Mouse (Mus musculus) hindbrain, embryonic 10.5 days (tissue): ENCODE measurements around the gene Ybx3. TPM values are rescaled to one million over a fixed set of nuclear protein-coding genes. Genes with fewer than 3 reads are reported as not detected.
A peak's percentile ranks its signal among the peaks of the same experiment; 100 is the strongest.

ENCODE experiments used
- DNase-seq: peaks from one replicate; pipeline ENCODE4 v3.0.0-alpha.2; 2017; ENCODE audit warnings: low spot score
- H3K27ac ChIP-seq: fragments of 300-500 bp; sonication (generic); 2 replicates; pipeline ENCODE4 v1.5.1; 2016; ENCODE audit warnings: mild to moderate bottlenecking, moderate library complexity
- H3K27me3 ChIP-seq: fragments of 300-500 bp; sonication (generic); 2 replicates; pipeline ENCODE4 v1.6.1; 2016; ENCODE audit warnings: mild to moderate bottlenecking; ENCODE audit not compliant: poor library complexity, insufficient read depth, severe bottlenecking
- H3K36me3 ChIP-seq: fragments of 300-500 bp; sonication (generic); 2 replicates; pipeline ENCODE4 v1.6.1; 2016; ENCODE audit warnings: mild to moderate bottlenecking, moderate library complexity
- H3K4me1 ChIP-seq: fragments of 300-500 bp; sonication (generic); replicated peaks from 2 replicates; pipeline ENCODE4 v1.6.1; 2016; ENCODE audit warnings: mild to moderate bottlenecking
- H3K4me3 ChIP-seq: fragments of 300-500 bp; sonication (generic); 2 replicates; pipeline ENCODE4 v1.5.1; 2016; ENCODE audit warnings: mild to moderate bottlenecking, moderate library complexity
- H3K9me3 ChIP-seq: fragments of 300-500 bp; sonication (generic); 2 replicates; pipeline ENCODE4 v1.6.1; 2016; ENCODE audit warnings: mild to moderate bottlenecking, moderate library complexity
- whole genome bisulfite sequencing: fragments of 180-500 bp; shearing (Covaris S2); methylation state at CpG from one replicate; pipeline ENCODE4 v1.1.7; 2016; 5-methylcytosine and 5-hydroxymethylcytosine counted together
- polyA plus RNA-seq: library from polyadenylated mRNA; unstranded; fragments of >200 nt; fragmentation: Nextera tagmentation; extraction: Ambion mirVana; gene quantifications from 2 replicates; pipeline ENCODE4 v1.2.1, GENCODE M21; 2016

The Ybx3 gene
- polyA plus RNA-seq, 1 experiment from 2014 or later, result 20.9 TPM

DNA sequence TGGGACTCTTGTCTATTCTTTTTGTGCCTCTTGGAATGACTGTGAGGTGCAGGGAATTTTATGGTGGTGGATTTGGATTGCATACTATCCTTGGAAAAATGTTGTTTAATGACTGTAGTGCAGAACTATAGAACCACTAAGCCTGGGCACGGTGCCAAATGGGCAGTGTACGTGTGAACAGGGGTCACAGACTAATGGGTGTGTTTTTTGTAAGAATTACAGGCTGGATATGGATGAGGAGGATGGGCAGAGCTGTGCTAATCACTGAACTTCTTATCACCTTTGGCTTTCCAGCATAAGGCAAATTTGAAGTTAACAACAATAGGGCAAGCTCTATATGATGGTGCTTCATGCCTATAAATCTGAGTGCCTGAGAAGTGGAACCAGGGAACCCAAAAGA is 14.8 kb upstream of the Ybx3 start:
- no peaks in the 10 kb centered on the region for H3K9me3 ChIP-seq
- no peak overlapping the region for H3K4me3 ChIP-seq
- no peaks in the 10 kb centered on the region for H3K27me3 ChIP-seq
- WGBS, result 85% methylated on average over 2 of the region's 2 CpGs
- DNase-seq, result no peak
- peaks cover 4% of the 10 kb centered on the region; the same call in 1 of the 2 replicates for H3K4me1 ChIP-seq
- no peaks in the 10 kb centered on the region for H3K36me3 ChIP-seq
- no peak overlapping the region for H3K27ac ChIP-seq

DNA sequence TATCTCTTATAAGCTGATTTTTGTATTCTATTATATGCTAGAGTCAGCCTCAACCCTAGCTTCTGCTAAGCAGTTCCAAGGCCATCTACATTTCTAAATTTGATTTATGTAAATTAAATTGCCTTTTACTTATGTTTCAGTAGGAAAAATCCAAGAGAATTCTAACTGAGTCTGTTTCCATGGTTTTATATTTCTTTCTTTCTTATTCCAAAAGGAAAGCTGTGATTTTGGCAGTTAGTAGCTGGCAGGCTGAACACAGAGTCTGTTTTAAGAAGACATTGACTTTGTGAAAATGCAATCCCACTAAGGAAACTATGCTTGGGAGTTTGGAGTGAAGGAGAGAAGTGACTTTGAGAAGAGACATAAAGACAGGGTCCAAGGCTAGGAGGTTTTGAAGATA is 14.3 kb upstream of the Ybx3 start:
- no peak for DNase-seq
- Histone ChIP-seq H3K27ac (no peak overlapping the region), H3K27me3 (no peaks in the 10 kb centered on the region)

DNA sequence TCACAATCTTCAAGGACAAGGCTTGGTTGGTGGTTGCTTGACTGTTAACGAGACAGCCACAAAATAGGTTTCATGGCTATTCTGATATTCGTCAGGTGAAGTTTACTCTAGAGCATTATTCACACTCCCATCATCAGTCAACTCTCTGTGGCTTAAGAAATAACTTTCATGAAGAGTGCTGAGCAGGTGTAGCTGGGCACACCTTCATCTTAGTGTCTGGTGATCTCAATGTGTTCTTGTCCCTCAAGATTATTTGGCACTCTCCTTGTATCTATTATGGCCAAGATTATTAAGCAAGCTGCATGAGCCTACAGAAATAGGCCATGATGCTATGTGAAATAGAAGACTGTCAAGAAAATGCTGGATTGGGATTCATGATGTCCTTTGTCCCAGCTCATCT is 13.0 kb upstream of the Ybx3 start:
- no peak for DNase-seq
- H3K9me3 ChIP-seq, result no peaks in the 10 kb centered on the region
- 86% methylated on average over 2 of the region's 2 CpGs for WGBS
- H3K36me3 ChIP-seq, result no peaks in the 10 kb centered on the region
- H3K27me3 ChIP-seq, result no peaks in the 10 kb centered on the region
- no peak overlapping the region for H3K27ac ChIP-seq
- peaks cover 4% of the 10 kb centered on the region; the same call in 1 of the 2 replicates for H3K4me1 ChIP-seq
- H3K4me3 ChIP-seq, result no peak overlapping the region

More for the DNA sequence above, 14.3 kb upstream of the Ybx3 start:
- no peaks in the 10 kb centered on the region for H3K36me3 ChIP-seq
- no peaks in the 10 kb centered on the region for H3K9me3 ChIP-seq
- no peak overlapping the region for H3K4me3 ChIP-seq
- H3K4me1 ChIP-seq, result peaks cover 4% of the 10 kb centered on the region; the same call in 1 of the 2 replicates

- 82% methylated on average over 1 of the region's 1 CpGs for WGBS
- no peak for DNase-seq
- no peak overlapping the region for H3K4me3 ChIP-seq
Observed at GRCm38 (mm10) chr6:131396650-131397049, 8.4 kb upstream of the Ybx3 start.

GRCm38 (mm10) chr6:131393873-131394660 is 5.8 kb upstream of the Ybx3 start:
- Histone ChIP-seq H3K9me3 (no peaks in the 10 kb centered on the region), H3K4me3 (no peak overlapping the region), H3K27me3 (peaks cover 10% of the 10 kb centered on the region), H3K4me1 (peaks cover 2% of the 10 kb centered on the region; the same call in 1 of the 2 replicates), H3K27ac (no peak overlapping the region), H3K36me3 (no peaks in the 10 kb centered on the region)
- 79% methylated on average over 4 of the region's 4 CpGs for WGBS
- DNase-seq, result no peak

More at GRCm38 (mm10) chr6:131396650-131397049, 8.4 kb upstream of the Ybx3 start:
- Histone ChIP-seq H3K9me3 (no peaks in the 10 kb centered on the region), H3K36me3 (no peaks in the 10 kb centered on the region), H3K27me3 (no peaks in the 10 kb centered on the region), H3K4me1 (no peaks in the 10 kb centered on the region), H3K27ac (no peak overlapping the region)

DNA sequence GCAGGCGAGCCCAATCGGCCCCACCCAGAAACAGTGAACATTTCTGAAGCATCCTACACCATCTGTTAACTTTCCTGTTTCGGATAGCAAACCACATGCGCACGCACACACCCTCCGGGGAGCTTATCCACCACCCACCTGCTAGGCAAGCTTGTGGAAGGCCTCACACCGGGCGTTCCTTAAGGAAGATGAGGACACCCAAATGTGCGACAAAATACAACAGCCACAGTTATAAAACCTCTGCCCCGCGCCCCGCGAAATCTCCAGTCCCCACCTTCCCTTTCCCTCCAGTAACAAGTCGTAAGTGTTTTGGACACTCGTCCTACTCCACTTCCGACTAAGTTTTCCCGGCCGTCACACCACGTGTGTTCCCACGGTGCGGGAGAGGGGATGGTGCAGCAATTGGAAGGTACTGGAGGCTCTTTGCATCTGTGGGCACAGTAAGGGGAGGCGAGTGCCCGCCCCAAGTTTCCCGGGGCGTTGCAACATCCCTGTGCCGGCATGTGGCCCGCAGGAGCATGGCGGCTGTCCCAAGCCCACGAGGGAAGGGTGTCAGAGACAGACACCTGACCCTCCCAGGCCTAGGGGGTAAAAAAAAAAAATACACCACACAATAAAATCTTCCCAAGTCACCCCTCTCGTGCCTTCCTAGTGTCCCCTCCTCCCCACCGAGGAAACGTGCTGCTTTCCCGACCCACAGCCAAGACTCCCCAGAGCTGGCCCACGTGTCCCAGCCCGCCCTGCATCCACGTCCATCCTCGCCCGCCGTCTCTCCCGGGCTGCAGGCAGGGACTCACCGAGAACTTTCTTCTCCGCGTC is 846 bp downstream of the Ybx3 start:
- Histone ChIP-seq H3K36me3 (no peaks in the 10 kb centered on the region), H3K27ac (peak overlapping the region; percentile 93), H3K4me1 (peaks cover 40% of the 10 kb centered on the region), H3K4me3 (peak overlapping the region; percentile 81), H3K9me3 (no peaks in the 10 kb centered on the region), H3K27me3 (peaks cover 10% of the 10 kb centered on the region)
- WGBS, result under 1% methylated on average over 43 of the region's 43 CpGs
- peak; percentile 61 for DNase-seq

DNA sequence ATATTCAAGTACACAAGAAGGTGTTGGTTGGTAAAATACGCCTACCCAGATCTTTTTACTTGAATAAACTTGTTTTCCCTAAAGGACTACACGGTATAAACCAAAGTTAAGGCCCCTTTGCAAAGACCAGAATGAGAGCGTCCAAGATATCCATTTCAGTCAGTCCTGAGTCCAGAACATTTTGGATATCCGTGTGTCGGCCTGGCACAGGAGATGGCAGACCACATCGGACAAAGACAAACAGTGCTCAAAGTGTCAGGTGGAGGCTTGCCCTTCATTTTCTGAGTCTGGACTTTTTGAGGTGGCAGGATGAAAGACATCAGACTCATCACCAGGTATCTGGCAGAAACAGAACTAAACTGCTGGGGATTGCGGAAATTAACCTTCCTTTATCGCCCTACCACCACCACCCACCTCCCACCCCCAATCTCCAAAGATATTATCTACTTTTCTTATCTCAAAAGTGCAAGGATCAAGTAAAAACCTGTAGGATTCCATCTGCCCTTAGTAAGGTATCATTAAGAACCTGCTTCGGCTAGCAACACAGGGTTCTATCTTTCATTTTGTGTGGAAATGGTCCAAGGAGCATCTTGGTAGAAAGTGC is 1.8 kb downstream of the Ybx3 start:
- H3K27me3 ChIP-seq, result peaks cover 10% of the 10 kb centered on the region
- H3K36me3 ChIP-seq, result no peaks in the 10 kb centered on the region
- 54% methylated on average over 9 of the region's 9 CpGs for WGBS
- H3K9me3 ChIP-seq, result no peaks in the 10 kb centered on the region
- peaks cover 45% of the 10 kb centered on the region for H3K4me1 ChIP-seq
- H3K4me3 ChIP-seq, result peak overlapping the region; percentile 81
- 0 out of 2 replicates have a peak overlapping the region, but pooled peaks have one; percentile 93 for H3K27ac ChIP-seq
- DNase-seq, result peak; percentile 2

GRCm38 (mm10) chr6:131385469-131385868 is 2.8 kb downstream of the Ybx3 start:
- peaks cover 45% of the 10 kb centered on the region for H3K4me1 ChIP-seq
- H3K27me3 ChIP-seq, result peaks cover 10% of the 10 kb centered on the region
- peaks cover 8% of the 10 kb centered on the region for H3K36me3 ChIP-seq
- no peak for DNase-seq
- no peak overlapping the region for H3K4me3 ChIP-seq
- WGBS, result 81% methylated on average over 1 of the region's 1 CpGs
- H3K27ac ChIP-seq, result no peak overlapping the region
- no peaks in the 10 kb centered on the region for H3K9me3 ChIP-seq

GRCm38 (mm10) chr6:131383713-131384330 is 4.5 kb downstream of the Ybx3 start:
- no peak for DNase-seq
- no peaks in the 10 kb centered on the region for H3K9me3 ChIP-seq
- WGBS, result 61% methylated on average over 6 of the region's 6 CpGs

DNA sequence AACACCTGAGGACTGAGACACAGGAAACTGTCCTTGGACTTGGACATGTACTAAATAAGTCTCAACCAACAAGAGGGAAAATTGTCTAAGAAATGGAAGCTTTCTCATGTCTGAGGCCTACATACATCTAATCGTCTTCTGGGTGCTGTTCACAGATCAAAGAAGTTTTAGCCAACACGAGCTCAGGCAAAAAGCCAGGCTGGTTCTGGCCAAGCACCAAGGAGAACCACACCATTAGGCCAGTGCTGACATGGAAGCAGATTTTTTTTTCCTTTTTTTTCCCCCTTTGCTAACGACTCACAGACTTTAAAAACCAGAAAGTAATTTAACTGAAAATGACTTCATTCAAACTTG is 5.3 kb downstream of the Ybx3 start:
- Histone ChIP-seq H3K36me3 (peaks cover 33% of the 10 kb centered on the region), H3K9me3 (no peaks in the 10 kb centered on the region), H3K4me1 (peaks cover 38% of the 10 kb centered on the region), H3K4me3 (no peak overlapping the region), H3K27ac (no peak overlapping the region), H3K27me3 (no peaks in the 10 kb centered on the region)
- DNase-seq, result no peak
- 82% methylated on average over 3 of the region's 3 CpGs for WGBS

More at GRCm38 (mm10) chr6:131383713-131384330, 4.5 kb downstream of the Ybx3 start:
- no peaks in the 10 kb centered on the region for H3K27me3 ChIP-seq
- H3K36me3 ChIP-seq, result peaks cover 25% of the 10 kb centered on the region
- peaks cover 41% of the 10 kb centered on the region for H3K4me1 ChIP-seq
- H3K4me3 ChIP-seq, result no peak overlapping the region
- no peak overlapping the region for H3K27ac ChIP-seq

- WGBS, result 66% methylated on average over 14 of the region's 14 CpGs
- Histone ChIP-seq H3K9me3 (no peaks in the 10 kb centered on the region), H3K27me3 (no peaks in the 10 kb centered on the region), H3K4me1 (peaks cover 37% of the 10 kb centered on the region), H3K27ac (no peak overlapping the region), H3K4me3 (no peak overlapping the region), H3K36me3 (peaks cover 39% of the 10 kb centered on the region)
- no peak for DNase-seq
Observed at GRCm38 (mm10) chr6:131382232-131382983, 5.9 kb downstream of the Ybx3 start.

DNA sequence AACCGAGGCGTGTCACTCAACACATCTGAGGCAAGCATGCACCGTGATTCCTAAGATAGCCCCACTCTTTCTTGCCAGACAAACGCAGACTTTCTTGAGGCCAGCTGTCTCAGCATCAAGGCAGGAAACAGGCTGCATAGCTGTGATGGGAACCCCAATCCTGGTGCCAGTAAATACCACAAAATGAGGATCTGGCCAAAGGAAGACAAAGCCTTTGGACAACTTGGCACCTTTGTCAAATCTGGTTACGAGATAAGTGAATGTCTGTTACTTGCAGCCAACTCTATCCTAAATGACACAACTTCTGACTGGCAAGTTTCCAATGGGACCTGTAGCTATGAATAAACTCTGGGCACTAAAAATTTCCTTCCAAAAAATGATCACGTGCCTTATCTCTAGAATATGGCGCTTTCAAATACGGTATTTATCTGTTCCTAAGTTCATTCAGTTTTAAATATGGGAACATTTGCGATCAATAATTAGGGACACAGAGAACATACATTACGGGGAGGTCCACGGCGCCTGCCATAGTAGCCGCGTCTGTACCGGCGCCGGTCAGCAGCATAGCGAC is 9.3 kb downstream of the Ybx3 start:
- Histone ChIP-seq H3K36me3 (peaks cover 73% of the 10 kb centered on the region), H3K4me3 (no peak overlapping the region), H3K9me3 (no peaks in the 10 kb centered on the region), H3K4me1 (peaks cover 14% of the 10 kb centered on the region), H3K27me3 (no peaks in the 10 kb centered on the region), H3K27ac (no peak overlapping the region)
- DNase-seq, result no peak
- WGBS, result 95% methylated on average over 18 of the region's 18 CpGs
